Mouse (Mus musculus) cortical plate, adult 2 months (tissue): ENCODE results near the gene Trim23.

Experiments used
- CTCF ChIP-seq: fragments of 200-500 bp; IDR thresholded peaks from 2 replicates; pipeline ENCODE4 v1.5.1; 2011; ENCODE audit warnings: mild to moderate bottlenecking, control low read depth, low read length; ENCODE audit not compliant: insufficient read depth; ENCODE audit errors: extremely low read depth
- POLR2A ChIP-seq: fragments of 200-500 bp; IDR thresholded peaks from 2 replicates; pipeline ENCODE4 v1.6.1; 2011; ENCODE audit warnings: mild to moderate bottlenecking, low read length, control low read depth; ENCODE audit not compliant: insufficient read depth; ENCODE audit errors: extremely low read depth

- TF ChIP-seq CTCF (no peak), POLR2A (no peak)
These were observed 6.9 kb upstream of the Trim23 start for GRCm38 (mm10) chr13:104171711-104172110.
